Mouse (Mus musculus) testis, adult 2 months (tissue): Measurements from ENCODE around the gene Gimap9. TPM values are rescaled to one million over a fixed set of nuclear protein-coding genes. Genes with fewer than 3 reads are reported as not detected.

Experiments used
- H3K27ac ChIP-seq: fragments of 200-500 bp; 2 replicates; pipeline ENCODE4 v1.5.1; 2012; ENCODE audit warnings: low read depth, low read length; ENCODE audit not compliant: control insufficient read depth, insufficient read depth
- H3K27me3 ChIP-seq: fragments of 200-500 bp; 2 replicates; pipeline ENCODE4 v1.6.1; 2012; ENCODE audit warnings: mild to moderate bottlenecking, low read length, moderate library complexity; ENCODE audit not compliant: control insufficient read depth, insufficient read depth
- H3K36me3 ChIP-seq: fragments of 200-500 bp; 2 replicates; pipeline ENCODE4 v1.6.1; 2012; ENCODE audit warnings: mild to moderate bottlenecking, low read length; ENCODE audit not compliant: control insufficient read depth, insufficient read depth
- H3K4me1 ChIP-seq: fragments of 200-500 bp; 2 replicates; pipeline ENCODE4 v1.6.1; 2012; ENCODE audit warnings: low read length; ENCODE audit not compliant: control insufficient read depth, insufficient read depth
- H3K4me3 ChIP-seq: fragments of 200-500 bp; 2 replicates; pipeline ENCODE4 v1.5.1; 2012; ENCODE audit warnings: low read depth, mild to moderate bottlenecking, low read length, moderate library complexity, mixed read lengths; ENCODE audit not compliant: control insufficient read depth
- CTCF ChIP-seq: fragments of 200-500 bp; IDR thresholded peaks from 2 replicates; pipeline ENCODE4 v1.5.1; 2012; ENCODE audit warnings: low read depth, mild to moderate bottlenecking, inconsistent platforms, low read length, moderate library complexity; ENCODE audit not compliant: control insufficient read depth, insufficient read depth, insufficient replicate concordance
- POLR2A ChIP-seq: fragments of 200-500 bp; IDR thresholded peaks from 2 replicates; pipeline ENCODE4 v1.6.1; 2012; ENCODE audit warnings: low read depth, mild to moderate bottlenecking, inconsistent platforms, low read length, moderate library complexity; ENCODE audit not compliant: control insufficient read depth
- polyA plus RNA-seq: library from polyadenylated mRNA; depleted of rRNA; stranded (reverse); fragments of >200 nt; gene quantifications from 2 replicates; pipeline ENCODE4 v1.2.3, GENCODE M21; 2012

Gimap9 gene
- polyA plus RNA-seq, 1 experiment: 0.19 TPM

DNA sequence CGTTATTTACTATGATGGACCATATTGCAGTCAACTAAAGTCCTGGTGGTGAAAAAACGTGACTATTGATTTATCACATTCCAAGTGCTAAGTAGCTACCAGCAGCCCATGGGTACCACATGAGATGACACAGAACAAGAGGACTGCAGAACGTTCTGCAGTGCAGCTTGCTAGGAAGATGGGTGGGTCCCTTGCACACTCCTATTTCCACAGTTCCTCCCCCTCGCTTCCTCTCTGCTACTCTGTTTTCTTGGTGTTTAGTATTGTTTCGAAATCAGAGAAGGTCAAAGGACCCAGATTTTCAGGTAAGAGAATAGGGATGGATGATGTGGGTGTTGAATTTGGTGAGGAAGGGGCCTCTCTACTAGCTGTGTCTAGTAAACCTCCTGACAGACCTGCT, 8.4 kb downstream of the Gimap9 start, which contains the start of gene Gimap4:
Gene Gimap4 (plus strand): TSS at position 231 of the 400 bp plus-strand sequence.
- TF ChIP-seq CTCF (no peak), POLR2A (no peak)
- Histone ChIP-seq H3K36me3 (no peaks in the 10 kb centered on the region), H3K4me1 (no peaks in the 10 kb centered on the region), H3K27me3 (no peaks in the 10 kb centered on the region), H3K4me3 (no peak within 1 kb of the TSS), H3K27ac (no peak within 1 kb of the TSS)

DNA sequence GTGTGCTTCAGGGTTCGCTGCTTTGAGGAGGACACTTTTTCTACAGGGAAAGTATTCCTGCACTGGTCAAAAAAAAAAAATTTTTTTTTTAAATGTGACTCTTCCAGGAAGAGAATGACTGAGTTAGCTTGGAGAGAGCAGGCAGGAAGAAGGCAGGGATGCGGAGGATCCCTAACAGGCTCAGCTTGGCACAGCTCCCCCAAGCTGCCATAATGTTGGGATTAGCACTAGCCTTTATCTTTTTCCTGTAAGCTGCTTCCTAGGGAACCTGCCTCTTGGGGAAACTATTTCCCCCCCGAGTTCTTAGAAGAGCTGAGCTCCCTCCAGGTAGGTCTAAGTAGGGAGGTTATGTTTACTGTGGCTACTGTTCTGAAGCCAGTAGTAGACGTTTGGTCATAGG, 8.9 kb downstream of the Gimap9 start:
- Histone ChIP-seq H3K27me3 (no peaks in the 10 kb centered on the region), H3K4me3 (no peak overlapping the region), H3K36me3 (no peaks in the 10 kb centered on the region), H3K27ac (no peak overlapping the region), H3K4me1 (no peaks in the 10 kb centered on the region)
- TF ChIP-seq POLR2A (no peak), CTCF (no peak)

DNA sequence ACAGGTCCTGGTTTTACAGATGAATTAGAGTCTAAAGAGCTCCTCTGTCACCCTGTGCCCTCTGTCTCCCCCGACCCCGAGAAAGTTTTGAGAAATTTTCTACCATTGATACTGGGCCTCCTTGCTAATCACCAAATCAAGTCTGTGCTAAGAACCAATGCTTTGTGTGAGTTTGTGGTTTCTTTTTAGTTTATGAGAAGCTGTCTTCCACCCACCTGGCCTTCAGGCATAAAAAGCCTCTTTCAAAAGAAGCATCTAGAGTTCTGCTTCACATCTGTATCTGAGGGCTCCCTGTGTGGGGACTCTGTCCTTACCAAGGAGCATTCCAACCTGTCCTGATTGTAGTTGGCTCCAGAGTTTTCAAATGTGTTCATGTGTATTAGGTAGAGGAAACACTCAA, 9.3 kb downstream of the Gimap9 start:
- Histone ChIP-seq H3K4me1 (no peaks in the 10 kb centered on the region), H3K27ac (no peak overlapping the region), H3K36me3 (no peaks in the 10 kb centered on the region), H3K4me3 (no peak overlapping the region), H3K27me3 (no peaks in the 10 kb centered on the region)
- TF ChIP-seq CTCF: no peak
- no peak for TF ChIP-seq POLR2A

- Histone ChIP-seq H3K36me3 (no peaks in the 10 kb centered on the region), H3K4me3 (no peak overlapping the region), H3K4me1 (no peaks in the 10 kb centered on the region), H3K27ac (no peak overlapping the region), H3K27me3 (no peaks in the 10 kb centered on the region)
- TF ChIP-seq CTCF (no peak), POLR2A (no peak)
Observed at GRCm38 (mm10) chr6:48685694-48686665, 10.1 kb downstream of the Gimap9 start.

GRCm38 (mm10) chr6:48687077-48687476, 11.1 kb downstream of the Gimap9 start:
- Histone ChIP-seq H3K36me3 (no peaks in the 10 kb centered on the region), H3K27me3 (no peaks in the 10 kb centered on the region), H3K27ac (no peak overlapping the region), H3K4me1 (no peaks in the 10 kb centered on the region), H3K4me3 (no peak overlapping the region)
- TF ChIP-seq CTCF (no peak), POLR2A (no peak; the same call in 1 of the 2 replicates)

DNA sequence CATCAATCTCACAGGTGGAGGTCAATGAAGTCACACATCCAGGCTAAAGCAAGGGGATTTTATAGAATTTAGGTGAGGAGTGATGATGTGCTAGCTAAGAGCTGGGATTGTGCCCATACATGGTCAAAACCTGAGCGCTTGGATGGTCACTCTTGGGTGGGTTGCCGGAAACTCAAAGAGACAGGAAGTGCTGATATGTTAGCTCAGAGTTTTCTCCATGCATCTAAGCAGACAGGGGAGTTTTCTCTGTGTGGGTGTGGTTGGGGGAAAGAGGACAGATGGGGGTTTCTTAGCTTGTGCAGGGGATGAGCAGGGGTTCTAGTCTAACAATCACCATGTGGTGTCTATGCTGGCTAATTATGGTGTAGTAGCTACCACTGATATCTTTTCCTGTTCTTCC, 13.4 kb downstream of the Gimap9 start:
- TF ChIP-seq POLR2A (no peak), CTCF (no peak)
- no peaks in the 10 kb centered on the region for H3K4me1 ChIP-seq
- H3K27ac ChIP-seq: no peak overlapping the region
- no peak overlapping the region for H3K4me3 ChIP-seq
- H3K27me3 ChIP-seq: no peaks in the 10 kb centered on the region
- no peaks in the 10 kb centered on the region for H3K36me3 ChIP-seq

GRCm38 (mm10) chr6:48692962-48693361, 17.0 kb downstream of the Gimap9 start:
- H3K4me1 ChIP-seq: no peaks in the 10 kb centered on the region
- no peak overlapping the region for H3K4me3 ChIP-seq
- no peak for TF ChIP-seq POLR2A
- TF ChIP-seq CTCF: no peak
- H3K36me3 ChIP-seq: no peaks in the 10 kb centered on the region
- no peaks in the 10 kb centered on the region for H3K27me3 ChIP-seq
- H3K27ac ChIP-seq: no peak overlapping the region
